Mouse (Mus musculus): Measurements from ENCODE around the gene Chka.

Gene Chka

DNA sequence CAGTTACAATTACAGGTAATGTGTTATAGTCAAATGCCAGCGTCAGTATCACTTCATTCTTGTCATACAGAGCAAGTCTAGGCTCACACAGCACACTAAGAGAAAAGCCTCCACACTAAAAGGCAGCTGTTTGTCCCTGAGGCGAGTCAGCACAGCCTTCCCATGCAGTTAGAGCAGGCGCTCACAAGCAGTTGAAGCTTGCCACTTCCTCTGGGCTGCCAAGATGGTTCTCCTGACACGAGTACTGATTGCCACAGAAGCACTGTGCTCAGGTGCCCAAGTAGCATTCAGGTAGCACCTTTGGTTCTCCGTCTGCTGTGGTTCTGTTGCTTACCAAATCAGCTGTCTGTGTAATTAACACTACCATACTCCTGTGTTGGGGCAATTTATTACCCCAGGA is 37.5 kb downstream of the Chka start:
- no peak for DNase-seq (ENCODE audit: low spot score)

DNA sequence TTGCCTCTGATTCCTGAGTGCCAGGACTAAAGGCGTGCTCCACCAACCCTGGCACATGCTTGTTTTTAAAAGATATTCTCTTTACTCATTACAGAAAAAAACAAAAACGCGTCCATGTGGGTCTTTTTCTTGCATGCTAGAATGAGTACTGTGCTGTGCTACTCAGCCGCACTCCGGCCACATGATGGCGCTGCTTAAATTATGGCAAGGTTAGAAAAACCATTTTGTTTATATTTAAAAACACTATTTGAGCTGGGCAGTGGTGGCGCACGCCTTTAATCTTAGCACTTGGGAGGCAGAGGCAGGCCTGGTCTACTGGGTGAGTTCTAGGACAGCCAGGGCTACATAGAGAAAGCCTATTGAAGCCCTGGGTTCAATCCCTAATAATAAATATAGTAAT is 38.6 kb downstream of the Chka start:
- DNase-seq (ENCODE audit: low spot score): no peak

DNA sequence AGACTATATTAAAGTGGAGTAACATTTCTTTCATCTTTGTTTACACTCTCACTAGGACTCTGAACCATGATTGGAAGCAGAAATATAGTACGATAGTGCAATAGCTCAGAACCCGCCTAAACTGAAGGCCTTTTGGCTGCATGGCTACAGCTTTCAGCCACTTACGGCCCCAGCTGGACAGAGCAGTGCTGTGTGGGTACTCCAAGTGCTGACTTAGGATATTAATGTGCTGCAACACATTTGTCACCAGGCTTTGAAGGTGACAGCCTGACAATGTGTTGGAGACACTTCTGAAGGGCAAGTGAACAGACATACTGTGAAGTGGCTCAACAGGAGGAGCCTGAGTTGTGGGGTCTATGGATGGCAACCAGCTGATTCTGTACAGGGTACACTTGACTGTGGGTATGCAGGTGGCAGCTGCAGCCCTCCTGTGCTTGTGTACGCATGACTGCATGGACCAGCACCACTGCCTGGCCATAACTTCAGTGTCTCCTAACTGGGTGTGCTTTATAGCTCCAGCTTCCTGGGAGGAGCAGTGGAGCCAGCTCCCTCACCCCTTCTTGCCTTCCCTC is 42.1 kb downstream of the Chka start:
- no peak for DNase-seq (ENCODE audit: low spot score)

DNA sequence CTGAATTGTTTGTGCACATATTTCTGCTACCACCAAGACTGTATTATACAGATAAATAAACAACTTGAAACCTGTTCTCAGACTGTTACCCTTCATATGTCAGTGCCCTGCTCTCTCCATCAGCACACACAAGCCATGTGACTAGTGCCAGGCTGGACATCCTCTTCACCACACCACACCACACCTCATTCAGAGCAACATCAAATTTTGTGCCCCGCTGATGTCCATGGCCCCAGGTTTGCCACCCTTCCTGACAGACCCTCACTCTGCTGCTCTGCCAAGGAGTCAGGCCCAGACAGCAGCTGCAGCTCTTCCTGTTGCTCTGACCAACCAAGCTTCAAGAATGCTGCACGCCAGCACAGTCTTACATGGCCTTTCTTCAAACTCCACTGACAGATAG is 42.7 kb downstream of the Chka start:
- no peak for DNase-seq (ENCODE audit: low spot score)

DNA sequence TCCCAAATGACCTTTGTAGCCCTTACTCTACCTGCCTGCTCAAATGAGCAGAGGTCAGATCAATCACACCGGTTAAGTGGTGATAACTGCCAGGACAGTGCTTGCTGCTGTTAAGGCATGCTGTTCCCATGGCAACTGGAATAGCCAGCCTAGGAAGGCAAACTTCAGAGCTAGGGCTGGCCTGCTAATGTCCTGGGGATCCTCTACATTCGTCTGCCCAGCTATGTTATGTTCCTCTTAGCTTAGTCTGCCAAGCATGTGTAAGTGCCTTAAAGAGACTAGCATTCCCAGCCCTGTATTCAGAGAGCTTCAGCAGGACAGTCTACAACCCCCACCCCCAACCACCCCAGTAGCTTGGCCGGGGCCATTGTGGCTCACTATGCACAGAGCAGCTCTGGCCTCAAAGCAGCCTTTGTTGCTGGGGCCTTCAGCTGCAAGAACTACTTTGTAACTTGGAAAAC is 43.6 kb downstream of the Chka start:
- DNase-seq (ENCODE audit: low spot score): no peak

DNA sequence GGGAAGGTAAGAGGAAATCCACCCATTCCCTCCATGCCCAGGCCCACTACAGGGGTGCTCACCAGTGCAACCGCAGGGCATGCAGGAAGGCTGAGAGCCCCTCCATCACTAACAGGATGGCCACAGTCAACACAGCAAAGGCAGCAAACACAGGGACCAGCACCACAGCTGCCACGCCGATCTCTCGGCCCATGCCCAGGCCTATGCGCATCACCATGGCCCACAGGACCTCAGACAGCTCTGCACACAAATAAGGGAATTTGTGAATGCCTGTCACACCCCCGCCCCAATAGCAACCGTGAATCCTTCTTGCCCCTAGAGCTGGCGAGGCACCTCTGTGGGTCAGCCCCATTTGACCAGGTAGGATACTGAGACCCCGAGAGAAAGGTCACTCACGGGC is 44.6 kb downstream of the Chka start:
- no peak for DNase-seq (ENCODE audit: low spot score)

DNA sequence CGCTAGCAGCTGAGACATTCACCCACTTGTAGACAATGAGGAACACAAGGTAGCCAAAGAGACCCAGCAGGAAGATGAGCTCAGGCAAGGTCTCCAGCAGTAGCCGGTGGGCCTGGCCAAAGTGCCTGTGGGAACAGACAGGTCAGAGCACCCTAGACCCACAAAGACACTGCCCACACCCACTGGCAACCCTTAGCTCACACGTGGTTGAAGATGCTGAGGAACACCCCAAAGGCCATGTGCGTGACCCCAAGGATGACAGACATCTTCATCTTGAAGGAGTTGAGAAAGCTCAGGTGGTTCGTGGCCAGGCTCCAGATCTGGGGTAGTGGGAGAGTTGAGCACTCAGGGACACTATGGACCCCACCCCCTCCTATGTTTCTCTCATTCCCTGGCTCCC is 46.0 kb downstream of the Chka start:
- no peak for DNase-seq (ENCODE audit: low spot score)

DNA sequence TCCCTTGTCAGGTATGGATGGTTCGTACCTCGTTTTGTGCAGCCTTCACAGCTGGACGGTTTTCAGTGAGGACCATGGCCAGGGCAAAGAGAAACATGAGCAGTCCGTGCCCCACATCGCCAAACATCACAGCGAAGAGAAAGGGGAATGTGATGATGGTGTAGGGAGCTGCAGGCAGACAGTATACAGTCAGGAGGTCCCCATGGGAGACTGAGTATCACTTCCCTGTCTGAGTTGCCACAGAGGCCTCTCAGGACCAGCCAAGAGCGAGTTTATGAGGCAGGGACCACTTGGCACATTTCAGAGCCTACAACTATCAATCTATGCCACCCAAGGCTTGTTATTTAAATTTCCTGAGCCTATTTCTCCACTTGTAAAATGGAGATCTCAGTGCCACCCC is 47.4 kb downstream of the Chka start:
- DNase-seq (ENCODE audit: low spot score): no peak

DNA sequence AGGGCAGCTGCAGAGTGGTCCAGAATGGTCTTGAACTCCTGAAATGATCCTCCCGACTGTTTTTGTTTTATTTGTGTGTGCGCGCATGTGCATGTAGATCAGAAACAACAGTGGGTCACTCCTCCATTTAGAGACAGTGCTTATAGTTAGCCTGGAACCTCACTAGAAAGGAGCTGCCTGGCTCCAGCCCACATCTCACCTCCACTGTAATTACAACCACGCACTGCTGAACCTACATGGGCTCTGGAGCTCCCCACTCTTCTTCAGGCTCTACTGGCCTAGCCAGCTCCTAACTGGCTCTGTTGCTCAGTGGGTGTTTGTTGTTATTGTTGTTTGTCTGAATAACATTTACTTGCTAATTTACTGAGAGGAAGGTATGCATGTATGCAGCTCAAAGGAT is 48.0 kb downstream of the Chka start:
- DNase-seq (ENCODE audit: low spot score): no peak

DNA sequence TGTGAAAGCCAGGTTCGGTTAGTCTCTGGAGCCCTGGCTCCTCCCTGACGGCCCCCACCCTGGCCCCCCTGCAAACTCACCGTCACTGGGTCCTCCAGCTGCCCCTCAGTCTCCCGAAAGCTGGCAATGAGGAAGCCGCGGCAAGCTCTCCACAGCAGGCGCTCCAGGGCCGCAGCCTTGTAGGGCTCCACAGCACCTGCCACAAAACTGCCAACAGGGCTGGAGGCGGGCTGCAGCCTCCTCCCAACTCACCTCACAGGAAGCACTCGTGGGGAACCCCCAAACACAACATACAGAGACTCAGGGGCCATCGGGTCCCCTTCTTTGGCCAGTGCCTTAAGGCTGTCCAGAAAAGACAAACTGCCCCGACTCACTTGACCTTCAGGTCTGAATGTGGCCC is 51.4 kb downstream of the Chka start:
- DNase-seq (ENCODE audit: low spot score): no peak

DNA sequence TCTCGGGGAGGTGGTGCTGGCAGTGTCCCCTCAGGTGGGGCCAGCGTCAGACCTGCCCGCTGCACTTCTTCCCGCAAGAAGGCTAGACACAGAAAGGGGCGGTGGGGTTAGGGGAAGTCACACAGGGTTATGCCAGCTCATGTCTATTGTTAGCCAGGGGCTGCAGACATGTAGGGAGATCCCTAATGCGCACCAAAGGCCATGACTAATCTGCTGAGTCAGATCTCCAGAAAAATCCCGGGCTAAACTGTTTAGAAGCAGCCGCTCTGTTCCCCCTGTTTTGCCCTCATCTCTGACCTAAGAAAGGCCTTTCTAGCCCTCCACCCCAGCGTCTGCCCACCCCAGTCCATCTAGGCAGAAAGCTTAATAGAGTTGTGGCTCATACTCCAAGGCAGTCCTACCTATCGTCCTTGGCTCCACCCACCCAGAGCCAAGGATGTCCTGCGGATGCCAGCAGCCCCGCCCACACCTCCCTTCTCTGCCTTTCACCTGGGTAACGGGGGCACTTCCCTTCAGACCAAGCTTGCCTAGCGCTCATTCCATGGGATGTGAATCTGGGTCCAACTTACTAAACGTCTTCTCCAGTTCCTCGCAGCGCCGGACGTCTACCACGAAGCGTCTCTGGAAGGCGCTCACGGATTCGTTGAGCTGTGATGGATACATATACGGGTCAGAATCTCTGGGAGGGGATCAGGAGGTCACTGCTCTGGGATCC is 52.2 kb downstream of the Chka start:
- DNase-seq (ENCODE audit: low spot score): no peak

DNA sequence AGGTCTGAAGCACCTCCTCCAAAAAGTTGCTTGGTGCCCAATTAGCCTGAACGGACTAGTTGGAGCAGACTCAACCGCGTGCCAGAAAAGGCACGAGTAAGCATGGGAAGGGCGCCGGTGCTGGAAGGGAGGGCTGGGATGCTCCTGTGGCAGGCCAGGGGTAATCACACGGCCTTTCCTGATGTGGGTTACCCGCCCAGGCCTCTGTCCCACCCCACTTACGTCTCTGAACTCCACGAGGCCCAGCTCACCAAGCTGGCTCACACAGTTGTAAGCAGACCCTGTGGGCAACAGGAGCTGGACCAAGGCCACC is 52.7 kb downstream of the Chka start:
- no peak for DNase-seq (ENCODE audit: low spot score)

DNA sequence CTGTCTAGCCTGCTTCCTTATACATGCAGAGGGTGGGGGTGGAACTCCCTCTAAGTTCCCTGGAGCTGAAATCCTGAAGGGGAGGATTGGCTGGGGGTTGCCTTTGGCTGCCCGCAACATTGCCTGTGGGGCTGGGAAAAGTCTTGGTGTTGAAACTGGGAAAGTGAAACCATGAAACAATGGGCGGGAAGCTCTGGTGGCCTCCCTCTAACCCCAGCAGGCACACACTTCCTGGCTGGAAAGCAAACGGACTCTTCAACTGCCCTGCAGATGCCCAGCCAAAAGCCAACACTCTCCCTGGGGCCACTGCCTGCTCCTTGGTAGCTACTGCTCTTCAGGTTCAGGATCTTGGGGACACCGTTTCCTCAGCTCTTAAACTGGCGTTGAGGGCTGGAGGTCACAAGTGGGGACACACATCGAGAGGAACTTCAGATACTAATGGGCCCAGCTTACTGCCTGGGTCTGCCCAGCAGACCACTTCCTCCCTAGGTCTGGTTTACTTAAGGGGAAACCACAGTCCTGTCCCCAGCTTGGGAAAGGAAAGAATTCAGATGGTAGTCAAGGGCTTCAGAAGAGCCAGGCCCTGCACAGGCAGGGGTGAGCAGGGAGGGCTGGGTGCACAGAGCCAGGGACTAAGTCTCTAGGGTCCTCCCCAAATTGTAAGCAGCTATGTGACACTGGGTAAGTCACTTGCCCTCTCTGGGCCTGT is 53.8 kb downstream of the Chka start:
- DNase-seq (ENCODE audit: low spot score): no peak

DNA sequence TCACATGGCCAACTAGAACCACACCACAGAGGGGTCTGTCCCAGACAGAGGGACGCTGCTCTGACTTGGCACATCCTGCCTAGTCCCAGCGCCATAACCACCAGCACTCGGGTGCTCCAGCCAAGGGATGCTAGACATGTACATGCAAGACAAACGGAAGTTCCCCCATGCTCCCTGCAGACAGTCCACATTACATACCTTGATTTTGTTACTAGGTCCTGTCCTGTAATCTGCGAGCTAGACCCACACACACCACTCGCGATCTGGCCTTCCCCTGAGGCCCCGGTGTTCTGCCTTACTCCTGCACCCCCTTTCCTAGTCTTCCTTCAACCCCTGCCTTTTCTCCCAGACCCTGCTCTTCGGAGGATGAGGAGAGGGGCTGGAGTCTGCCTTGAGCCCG is 54.8 kb downstream of the Chka start:
- no peak for DNase-seq (ENCODE audit: low spot score)

DNA sequence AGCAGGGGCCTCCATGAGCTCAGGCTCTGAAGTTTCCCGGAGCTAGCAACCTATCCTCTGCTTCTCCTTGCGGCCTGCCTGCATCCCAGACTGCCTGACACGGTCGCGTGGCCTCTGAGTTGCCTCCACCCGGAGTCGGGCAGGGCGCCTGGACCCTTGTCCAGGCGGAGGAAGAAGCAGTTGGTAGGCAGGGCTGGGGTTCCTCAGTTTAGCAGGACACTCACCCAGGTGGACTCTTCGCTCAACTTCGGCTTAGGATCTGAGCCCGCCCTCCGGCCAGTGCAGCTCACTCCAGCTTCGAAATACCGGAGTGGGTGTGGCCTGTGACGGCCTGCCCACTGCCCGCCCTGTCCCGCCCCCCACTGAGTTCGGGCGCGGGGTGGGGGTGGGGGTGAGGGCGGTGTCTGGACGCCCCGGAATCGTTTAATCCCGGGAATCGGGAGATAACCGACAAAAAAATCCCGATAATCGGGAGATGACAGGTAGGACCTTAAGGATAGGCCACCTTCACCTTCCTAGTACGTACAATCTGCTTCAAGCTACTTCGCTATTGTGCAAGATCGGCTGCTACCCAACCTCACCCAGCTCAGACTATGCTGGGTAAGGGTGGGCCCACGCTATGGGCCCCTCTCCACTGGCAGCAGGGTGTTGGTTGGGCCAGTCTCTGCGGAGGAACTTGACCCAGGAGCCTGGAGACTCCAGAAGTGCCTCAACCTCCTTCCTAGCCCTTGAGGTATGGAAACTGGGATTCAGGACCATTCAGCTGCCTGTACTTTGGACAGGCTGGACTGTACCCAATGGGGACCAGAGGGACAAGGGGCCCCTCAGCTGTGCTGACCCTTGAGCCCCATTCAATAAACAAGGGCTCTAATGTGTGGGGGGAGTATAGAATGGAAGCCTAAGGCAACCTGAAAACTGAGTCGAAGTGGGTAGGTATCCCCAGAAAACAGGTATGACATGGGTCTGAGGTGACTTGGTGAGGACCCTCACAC is 55.5 kb downstream of the Chka start, which contains the start of gene Tcirg1:
TSS of gene Tcirg1 (minus strand) at position 339 of the 992 bp plus-strand sequence.
- peak; percentile 35 for DNase-seq (ENCODE audit: low spot score)

DNA sequence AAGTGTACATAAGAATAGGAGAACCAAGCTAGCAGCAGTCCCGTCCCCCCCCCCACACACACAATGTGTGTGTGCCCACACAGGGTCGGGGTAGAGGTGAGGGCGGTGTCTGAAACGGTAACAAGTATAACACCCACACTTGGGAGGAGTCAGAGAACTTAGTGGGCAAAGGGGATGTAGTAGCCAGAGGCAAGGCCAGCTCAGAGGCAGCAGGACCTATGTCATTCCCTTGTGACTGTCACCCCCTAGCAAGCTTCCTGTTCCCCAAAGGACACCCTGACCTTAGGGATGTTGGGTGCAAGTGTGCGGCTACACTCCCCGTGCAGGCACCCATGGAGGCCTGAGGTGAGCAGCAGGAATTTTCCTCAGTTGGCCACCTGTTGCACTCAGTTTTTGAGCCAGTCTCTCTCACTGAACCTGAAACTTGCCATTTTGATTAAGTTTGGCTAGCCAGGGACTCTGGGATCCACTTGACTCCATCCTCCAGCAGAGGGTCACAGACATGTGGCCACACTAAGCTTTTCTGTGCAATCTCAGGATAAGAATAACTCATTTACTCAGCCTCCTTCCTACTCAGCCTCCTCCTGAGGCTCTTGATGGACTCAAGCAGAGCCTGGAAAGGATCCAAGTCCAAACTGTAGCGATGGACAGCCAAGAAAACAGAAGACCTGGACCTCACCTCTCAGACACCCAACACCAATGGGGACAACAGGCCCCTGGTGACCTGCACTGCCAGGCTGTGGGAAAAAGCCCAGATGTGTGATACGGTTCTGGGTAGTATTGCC is 56.5 kb downstream of the Chka start:
- DNase-seq (ENCODE audit: low spot score): no peak

DNA sequence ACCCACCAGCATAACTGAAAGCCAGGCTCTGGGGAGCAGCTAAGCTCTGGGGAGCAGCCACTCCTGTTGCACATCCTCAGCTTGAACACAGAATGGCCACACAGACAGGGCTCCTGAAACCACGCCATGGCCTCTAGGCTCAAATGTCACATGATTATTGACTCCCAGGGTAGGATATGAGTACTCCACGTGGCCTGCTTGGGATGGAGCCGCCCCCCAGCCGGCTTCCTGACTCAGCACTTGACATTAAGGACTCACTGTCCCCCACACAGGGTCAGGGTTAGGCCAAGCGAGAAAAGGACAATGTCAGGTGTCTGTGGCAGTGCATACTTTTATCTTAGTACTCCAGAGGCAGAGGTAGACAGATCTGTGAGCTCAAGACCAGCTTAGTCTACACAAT is 58.6 kb downstream of the Chka start:
- DNase-seq (ENCODE audit: low spot score): no peak

DNA sequence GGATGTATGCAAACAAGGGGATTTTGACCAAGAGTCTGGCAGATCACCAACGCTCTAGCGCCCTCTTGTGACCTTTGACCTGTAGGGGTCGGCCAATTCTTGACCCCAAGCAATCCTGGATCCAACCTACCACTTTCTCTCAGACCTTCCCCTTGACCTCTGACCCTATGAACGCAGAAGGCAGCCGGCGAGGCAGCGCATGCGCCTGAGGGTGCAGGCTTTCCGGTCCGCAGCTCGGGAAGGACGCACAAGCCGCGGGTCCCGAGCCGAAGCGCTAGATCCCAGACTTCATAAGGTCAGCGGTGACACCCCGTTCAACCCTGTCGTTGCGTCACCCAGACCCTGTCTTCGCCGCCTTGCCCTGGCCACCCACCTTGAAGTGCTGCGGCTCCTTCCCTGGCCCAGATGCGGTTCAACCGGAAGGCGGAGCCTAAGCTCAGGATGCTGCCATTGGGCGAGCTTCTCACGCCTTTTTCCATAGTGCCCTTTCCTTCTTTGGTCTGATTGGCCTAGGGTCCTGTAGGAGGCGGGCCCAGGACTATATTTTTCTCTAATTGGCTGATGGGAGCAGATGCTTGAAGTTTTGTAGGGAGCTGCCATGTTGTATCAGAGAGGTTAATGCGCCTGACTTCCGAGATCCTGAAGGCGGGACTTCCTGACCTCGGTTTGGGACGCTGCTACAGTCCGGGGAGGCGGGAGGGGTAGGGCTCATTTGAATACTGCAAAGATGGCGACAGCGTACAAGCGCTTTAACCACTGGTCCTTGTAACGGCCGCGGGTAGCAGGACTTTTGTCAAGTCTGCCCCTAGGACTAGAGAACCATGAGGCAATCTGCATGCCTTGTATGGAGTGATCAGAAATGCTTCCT is 61.0 kb downstream of the Chka start, which contains the start of gene Ndufs8:
TSS of gene Ndufs8 (minus strand) at position 438 of the 868 bp plus-strand sequence.
- DNase-seq (ENCODE audit: low spot score): peak; percentile 94

DNA sequence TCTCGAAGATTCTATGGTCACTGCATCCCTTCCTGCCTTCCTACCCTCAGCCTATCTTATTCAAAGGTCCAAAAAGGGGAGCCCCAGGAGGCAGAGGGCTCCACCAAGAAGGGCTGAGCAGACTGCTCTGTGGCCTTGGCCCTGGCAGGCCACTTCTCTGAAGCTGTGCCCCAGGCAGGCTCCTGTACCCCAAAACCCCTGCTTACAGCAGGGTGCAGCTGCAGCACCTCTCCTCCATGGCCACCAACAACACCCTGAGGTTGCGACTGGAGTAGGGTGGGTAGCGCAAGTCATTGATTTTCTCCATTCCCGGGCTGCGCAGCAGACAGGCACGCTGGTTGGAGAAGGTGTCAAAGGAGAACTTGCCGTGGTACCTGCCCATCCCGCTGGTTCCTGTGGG is 62.1 kb downstream of the Chka start:
- no peak for DNase-seq (ENCODE audit: low spot score)

DNA sequence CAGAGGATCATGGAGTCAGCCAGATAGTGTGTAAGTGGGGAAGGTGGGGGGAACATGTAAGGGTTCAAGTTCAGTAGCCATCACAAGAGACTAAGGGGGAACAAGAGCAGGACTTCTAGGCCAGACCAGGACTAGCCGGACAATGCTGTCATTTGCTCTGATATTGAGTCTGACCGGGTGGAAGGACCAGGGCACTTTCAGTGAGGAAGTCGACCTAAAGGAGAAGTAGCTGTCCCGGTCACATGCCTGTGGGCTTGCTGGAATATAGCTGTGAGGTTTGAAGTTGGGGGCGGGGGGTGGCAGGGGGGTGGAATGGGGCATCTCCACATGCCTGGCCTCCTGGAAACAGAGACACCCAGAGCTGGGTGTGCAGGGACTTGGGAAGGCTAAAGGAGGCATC is 63.0 kb downstream of the Chka start:
- no peak for DNase-seq (ENCODE audit: low spot score)
